Mouse (Mus musculus) heart, adult 9 months (tissue): ENCODE results near the gene Asb5.
A peak's percentile ranks its signal among the peaks of the same experiment; 100 is the strongest.
"Not testable (repeated sequence)": the region's sequence is repeated elsewhere in the genome, so short reads cannot be mapped to it uniquely, and the experiment has no call there.

Source experiments
- DNase-seq, 2 experiments: peaks; one replicate each; pipeline ENCODE4 v3.0.0; 2022; ENCODE audit warnings: low spot score in 2 of 2

Gene Asb5

GRCm38 (mm10) chr8:54529382-54530296, at the start of gene Asb5, which contains the start of gene Spcs3:
Gene Asb5 (plus strand): TSS chr8:54529580.
Gene Spcs3 (minus strand): TSS chr8:54529998.
- peak; percentile 96 to 97 for DNase-seq

- peak in 1 of 2 experiments; percentile 46 for DNase-seq
Observed at GRCm38 (mm10) chr8:54486555-54487273, 42.7 kb upstream of the Asb5 start.

GRCm38 (mm10) chr8:54488437-54488836, 40.9 kb upstream of the Asb5 start:
- no peak for DNase-seq

- peak; percentile 9 to 21 for DNase-seq
Observed at GRCm38 (mm10) chr8:54491057-54491690, 38.2 kb upstream of the Asb5 start.

GRCm38 (mm10) chr8:54491934-54492333, 37.4 kb upstream of the Asb5 start:
- no peak for DNase-seq

GRCm38 (mm10) chr8:54493110-54493509, 36.3 kb upstream of the Asb5 start:
- DNase-seq: peak in 1 of 2 experiments; percentile 19

- no peak for DNase-seq
Observed at GRCm38 (mm10) chr8:54493915-54494314, 35.5 kb upstream of the Asb5 start.

- DNase-seq: no peak
Observed at GRCm38 (mm10) chr8:54503104-54503503, 26.3 kb upstream of the Asb5 start.

- DNase-seq: no peak
Observed at GRCm38 (mm10) chr8:54505060-54505459, 24.3 kb upstream of the Asb5 start.

- peak; percentile 50 to 71 for DNase-seq
Observed at GRCm38 (mm10) chr8:54507428-54508095, 21.8 kb upstream of the Asb5 start.

GRCm38 (mm10) chr8:54508096-54508456, 21.3 kb upstream of the Asb5 start:
- DNase-seq: no peak

- DNase-seq: no peak
Observed at GRCm38 (mm10) chr8:54508814-54509213, 20.6 kb upstream of the Asb5 start.

GRCm38 (mm10) chr8:54509221-54509721, 20.1 kb upstream of the Asb5 start:
- DNase-seq: no peak

- DNase-seq: no peak
Observed at GRCm38 (mm10) chr8:54511791-54512190, 17.6 kb upstream of the Asb5 start.

GRCm38 (mm10) chr8:54512200-54512599, 17.2 kb upstream of the Asb5 start:
- not testable (repeated sequence) for DNase-seq

- no peak for DNase-seq
Observed at GRCm38 (mm10) chr8:54518756-54519460, 10.5 kb upstream of the Asb5 start.

- DNase-seq: no peak
Observed at GRCm38 (mm10) chr8:54520516-54520915, 8.9 kb upstream of the Asb5 start.

- DNase-seq: no peak
Observed at GRCm38 (mm10) chr8:54525606-54526005, 3.8 kb upstream of the Asb5 start.

GRCm38 (mm10) chr8:54526700-54527099, 2.7 kb upstream of the Asb5 start:
- DNase-seq: no peak

GRCm38 (mm10) chr8:54528571-54528970, 809 bp upstream of the Asb5 start:
- DNase-seq: no peak

GRCm38 (mm10) chr8:54535172-54535571, 5.8 kb downstream of the Asb5 start:
- DNase-seq: no peak
